Mouse (Mus musculus): ENCODE measurements around the gene Atg9a.

Gene Atg9a

GRCm38 (mm10) chr1:75215785-75216184, 23.8 kb upstream of the Atg9a start:
- DNase-seq (ENCODE audit: low spot score in 2 of 2): no peak

GRCm38 (mm10) chr1:75214886-75215285, 22.9 kb upstream of the Atg9a start:
- DNase-seq (ENCODE audit: low spot score in 2 of 2): no peak

GRCm38 (mm10) chr1:75214442-75214841, 22.4 kb upstream of the Atg9a start:
- DNase-seq (ENCODE audit: low spot score in 2 of 2): no peak

DNA sequence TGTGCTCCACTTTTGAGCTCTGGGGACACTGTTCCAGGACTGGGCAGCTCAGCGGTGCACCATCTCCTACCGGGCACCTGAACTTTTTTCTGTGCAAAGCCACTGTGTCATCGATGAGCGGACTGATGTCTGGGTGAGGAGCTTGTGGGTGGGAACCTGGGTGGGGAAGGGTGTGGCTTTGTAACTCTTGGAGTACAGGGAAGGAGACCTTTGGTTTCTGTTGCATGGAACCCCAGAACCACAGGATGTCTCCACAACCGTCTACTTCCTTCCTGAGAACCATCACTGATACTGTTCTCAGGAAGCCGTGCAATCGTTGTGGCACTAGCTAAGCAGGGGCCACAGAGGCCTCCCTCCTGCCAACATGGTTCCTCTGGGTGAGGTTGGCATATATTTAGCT, 21.1 kb upstream of the Atg9a start:
- DNase-seq (ENCODE audit: low spot score in 2 of 2): no peak

DNA sequence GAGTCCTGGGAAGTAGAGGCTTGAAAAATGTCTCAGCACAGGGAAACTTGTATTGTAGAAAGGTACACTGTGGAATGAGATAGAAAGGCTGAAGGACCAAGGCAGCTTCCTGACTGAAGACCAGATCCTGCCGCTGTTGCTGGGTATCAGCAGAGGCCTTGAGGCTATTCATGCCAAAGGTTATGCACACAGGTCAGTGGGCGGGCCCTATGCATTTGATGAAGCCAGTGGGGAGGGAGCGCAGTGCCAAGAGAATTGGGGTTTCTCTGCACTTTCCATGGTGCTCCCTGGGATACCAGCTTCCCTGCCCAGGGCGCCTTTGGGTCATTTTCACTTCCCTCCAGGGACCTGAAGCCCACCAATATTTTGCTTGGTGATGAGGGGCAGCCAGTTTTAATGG, 20.5 kb upstream of the Atg9a start:
- DNase-seq (ENCODE audit: low spot score in 2 of 2): no peak

DNA sequence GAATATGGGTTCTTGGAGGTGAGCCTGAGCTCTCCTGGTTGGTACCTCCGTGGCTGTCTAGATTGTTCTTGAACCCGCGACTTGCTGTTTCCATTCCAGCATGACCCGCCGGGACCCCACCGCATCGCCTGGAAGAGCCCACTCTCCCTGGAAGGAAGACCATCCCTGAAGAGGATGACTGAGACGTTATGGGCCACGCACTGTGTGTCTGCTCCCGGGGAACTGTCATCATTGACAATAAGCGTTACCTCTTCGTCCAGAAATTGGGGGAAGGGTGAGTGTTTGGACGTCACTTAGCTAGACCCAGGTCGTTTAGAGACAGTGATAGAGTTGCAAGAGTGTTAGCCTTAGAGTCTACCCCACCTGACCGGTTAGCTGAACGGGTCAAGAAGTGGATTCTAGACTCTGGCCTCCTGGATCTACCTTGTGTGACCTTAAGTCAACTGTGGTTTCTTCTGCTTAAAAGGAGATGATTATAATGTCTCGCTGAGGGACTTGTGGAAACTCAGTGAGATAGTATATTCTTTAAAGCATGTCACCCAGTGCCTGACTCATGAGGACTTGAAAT, 19.2 kb upstream of the Atg9a start:
- no peak for DNase-seq (ENCODE audit: low spot score in 2 of 2)

DNA sequence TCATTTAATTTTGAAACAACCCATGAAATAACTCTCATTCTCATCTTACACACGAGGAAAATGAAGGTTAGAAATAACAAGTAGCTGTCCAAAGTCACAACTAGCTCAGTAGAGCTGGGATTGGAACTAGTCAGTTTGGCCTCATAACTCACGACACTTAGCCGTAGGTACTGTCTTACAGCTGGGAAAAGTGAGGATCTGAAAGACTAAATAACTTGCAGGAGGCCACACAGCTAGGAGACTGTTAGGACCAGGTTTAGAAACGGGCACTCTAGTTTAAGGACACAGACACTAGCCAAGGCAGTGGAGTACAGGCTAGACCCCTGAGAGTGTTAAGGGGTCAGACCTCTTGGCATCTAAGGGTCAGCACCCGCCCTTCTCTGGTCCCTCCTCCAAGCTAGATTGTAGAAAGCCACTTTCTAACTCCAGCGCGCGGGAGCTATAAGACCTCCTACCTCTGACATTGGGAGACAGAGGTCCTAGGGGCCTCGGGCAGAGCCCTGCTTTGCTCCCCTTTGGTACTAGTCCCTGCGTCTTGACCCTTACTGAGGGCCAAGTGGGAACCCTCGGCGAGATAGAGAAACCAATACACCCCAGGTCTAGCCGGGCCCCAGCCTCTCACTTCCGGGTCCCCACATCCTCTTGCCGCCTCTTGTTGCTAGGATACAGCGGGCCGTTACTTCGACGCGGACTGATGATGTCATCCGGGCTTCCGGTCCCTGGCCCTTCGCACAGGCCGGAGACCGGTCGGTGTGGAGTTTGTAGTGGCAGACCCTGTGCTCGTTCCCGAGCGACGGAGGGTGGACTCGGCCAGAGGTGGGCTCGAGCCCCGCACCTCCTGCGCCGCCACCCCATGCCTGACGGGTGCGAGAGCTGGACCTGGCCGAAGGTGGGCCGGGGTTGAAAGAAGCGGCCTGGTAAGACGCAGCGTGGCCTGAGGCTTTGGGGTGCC, 18.4 kb upstream of the Atg9a start, which contains the start of the genes Glb1l and Stk16:
Gene Glb1l, minus strand, starts transcription at position 678 of the 952 bp plus-strand sequence.
Gene Stk16, plus strand, starts transcription at position 703 of the 952 bp plus-strand sequence.
- DNase-seq (ENCODE audit: low spot score in 2 of 2): peak; percentile 93 to 95

GRCm38 (mm10) chr1:75208967-75209678, 17.1 kb upstream of the Atg9a start:
- no peak for DNase-seq (ENCODE audit: low spot score in 2 of 2)

- DNase-seq (ENCODE audit: low spot score in 2 of 2): no peak
Measured at GRCm38 (mm10) chr1:75201236-75201635, 9.2 kb upstream of the Atg9a start.

DNA sequence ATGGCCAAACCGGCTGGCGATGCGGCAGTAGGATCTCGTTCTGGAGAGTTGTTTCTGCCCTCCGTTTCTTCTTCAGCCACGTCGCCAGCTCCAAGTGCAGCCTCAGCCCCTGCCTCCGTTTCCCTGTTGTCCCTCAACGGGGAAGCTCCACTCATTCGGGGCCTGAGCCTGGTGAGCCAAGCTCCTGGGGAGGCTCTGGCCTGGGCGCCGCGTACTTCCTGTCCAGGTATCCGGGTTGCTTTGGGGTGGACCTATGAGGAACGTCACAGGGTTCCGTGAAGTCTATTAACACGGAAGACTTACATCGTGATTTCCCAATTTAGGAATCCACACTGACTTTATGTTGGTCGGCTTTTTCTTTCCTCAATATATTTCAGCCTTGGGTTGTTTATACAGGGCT, 456 bp upstream of the Atg9a start:
- DNase-seq (ENCODE audit: low spot score in 2 of 2): no peak

DNA sequence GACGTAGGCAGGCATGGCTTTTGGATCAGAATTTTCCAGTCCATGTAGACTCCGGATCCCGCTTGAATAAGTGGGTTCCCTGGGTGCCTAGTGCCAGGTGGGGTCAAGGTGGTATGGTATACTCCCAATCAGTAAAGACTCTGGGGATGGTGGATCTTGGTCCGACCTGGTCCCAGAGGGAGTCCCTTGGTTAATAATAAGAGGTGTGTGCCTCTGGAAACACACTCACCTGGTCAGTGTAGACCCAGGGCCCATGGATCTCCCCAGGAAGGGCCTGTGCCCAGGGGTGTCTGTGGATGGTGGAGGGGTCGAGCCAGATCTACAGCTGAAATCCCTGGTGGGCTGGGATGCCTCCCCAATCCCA, 756 bp downstream of the Atg9a start:
- DNase-seq (ENCODE audit: low spot score in 2 of 2): no peak

DNA sequence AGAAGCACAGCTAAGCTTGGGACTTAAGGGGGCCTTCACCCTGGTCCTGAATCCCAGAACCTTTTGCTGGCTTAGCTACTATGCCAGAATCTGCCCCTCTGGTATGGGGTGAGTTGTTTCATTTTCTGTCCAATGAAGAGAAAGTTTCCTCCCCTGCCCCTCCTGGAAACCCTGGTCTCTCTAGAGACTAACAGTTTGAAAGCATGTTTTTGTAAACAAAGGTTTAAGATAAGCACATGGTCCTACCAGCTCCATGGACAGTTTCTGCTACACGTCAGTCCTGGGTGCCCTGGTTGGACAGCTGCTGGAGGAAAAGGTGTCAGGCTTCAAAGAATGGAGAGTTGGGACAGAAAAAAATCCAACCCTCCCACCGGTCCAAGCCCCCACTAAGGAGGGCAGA, 1.4 kb downstream of the Atg9a start:
- DNase-seq (ENCODE audit: low spot score in 2 of 2): no peak

DNA sequence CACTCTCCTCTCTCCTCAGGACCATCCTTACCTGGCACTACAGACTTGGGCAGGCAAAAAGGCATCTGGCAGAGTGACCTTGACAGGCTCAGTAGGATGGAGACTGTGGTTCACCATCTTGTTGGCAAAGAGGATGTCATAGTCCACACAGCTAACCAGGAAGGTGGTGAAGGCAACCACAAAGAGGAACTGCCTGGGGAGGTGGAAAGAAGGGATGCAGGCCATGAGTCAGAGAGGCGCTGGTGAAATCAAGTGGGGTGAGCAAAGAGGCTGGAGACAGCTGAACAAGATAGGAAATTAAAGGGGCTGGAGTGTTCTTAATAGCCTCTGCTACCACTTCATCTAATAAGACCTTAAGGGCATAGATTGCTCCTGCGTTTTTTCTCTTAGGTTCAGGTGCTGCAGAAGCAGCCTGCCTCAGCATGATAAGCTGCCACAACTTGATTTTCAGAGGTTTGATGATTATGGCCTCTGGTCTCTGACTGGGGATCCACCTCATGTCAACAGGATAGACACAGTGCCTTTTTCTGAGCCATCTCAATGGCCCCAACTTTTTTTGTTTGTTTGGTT, 4.0 kb downstream of the Atg9a start:
- no peak for DNase-seq (ENCODE audit: low spot score in 2 of 2)

DNA sequence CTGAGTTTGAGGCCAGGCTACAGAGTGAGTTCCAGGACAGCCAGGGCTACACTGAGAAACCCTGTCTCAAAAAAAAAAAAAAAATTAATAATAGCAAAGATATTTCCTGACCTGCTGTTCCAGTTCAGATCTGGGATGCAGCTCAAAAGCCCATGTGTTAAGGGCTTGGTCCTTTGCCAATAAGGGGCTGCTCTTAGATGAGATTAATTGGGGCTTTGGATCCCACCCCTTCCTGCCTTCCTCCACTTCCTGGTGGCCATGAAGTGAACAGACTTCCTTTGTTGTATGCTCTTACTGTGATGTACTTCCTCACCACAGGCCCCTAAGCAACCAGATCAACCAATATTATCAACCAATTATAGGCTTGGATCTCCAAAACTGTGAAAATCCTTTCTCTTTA, 4.9 kb downstream of the Atg9a start:
- no peak for DNase-seq (ENCODE audit: low spot score in 2 of 2)

DNA sequence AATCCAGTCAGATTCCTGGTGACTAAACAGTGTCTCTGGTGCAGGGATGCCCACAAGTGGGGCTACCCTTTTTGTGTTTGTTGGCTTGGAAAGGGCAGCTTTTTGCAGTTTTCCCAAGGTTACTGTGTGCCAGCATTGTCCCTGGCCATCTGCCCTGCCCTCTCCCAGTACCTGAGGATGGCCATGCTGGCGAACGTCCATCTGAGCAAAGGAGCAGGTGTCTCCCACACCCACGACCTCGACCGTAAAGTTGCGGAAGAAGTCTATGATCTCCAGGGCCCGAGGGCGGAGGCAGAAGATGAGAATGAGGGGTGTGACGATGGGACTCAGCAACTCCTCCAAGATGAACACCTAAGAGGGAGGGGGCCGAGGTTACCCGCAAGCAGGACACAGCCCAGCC, 6.5 kb downstream of the Atg9a start:
- no peak for DNase-seq (ENCODE audit: low spot score in 2 of 2)

GRCm38 (mm10) chr1:75182160-75182559, 9.8 kb downstream of the Atg9a start:
- no peak for DNase-seq (ENCODE audit: low spot score in 2 of 2)

DNA sequence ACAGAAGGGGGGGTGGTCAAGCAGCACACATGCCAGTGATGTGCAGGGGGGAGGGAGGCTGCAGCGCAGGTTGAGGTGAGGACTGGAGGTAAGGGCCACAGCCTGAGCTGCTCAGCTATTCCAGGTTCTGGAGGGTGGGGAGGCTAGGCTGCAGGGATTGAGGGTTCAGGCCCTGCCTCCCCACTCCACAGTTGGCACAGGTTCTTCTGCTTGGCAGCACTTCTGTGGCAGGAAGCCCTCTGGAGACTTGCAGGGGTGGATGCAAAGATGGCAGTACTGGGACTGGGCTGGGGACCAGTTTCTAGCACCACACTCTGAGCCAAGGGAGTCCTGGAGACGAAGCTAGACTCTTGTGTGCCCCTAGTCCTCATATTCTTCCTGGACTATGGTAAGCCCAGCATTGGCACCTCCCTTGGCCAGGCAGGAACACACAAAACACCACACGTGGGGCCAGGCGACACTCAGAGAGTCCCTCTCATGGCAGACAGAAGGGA, 10.6 kb downstream of the Atg9a start:
- no peak for DNase-seq (ENCODE audit: low spot score in 2 of 2)

DNA sequence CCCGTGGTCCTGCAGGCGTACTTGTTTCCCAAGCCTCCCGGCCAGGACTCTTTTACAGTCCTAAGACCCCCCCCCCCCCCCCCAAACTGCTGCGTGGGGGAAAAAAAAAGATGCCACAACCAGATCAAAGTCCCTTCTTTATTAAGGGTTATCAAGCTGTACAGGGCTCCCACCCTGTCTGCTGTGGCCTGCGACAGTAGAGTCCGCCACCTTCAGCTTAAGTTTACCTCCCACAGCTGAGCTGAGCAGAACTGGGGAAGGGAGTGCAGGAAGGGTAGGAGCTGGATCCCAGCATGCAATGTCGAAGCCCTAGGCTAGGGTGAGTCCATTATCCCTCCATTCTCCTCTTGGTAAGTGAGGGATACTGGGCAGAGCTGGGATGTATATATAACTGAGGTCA, 11.3 kb downstream of the Atg9a start:
- DNase-seq (ENCODE audit: low spot score in 2 of 2): no peak

DNA sequence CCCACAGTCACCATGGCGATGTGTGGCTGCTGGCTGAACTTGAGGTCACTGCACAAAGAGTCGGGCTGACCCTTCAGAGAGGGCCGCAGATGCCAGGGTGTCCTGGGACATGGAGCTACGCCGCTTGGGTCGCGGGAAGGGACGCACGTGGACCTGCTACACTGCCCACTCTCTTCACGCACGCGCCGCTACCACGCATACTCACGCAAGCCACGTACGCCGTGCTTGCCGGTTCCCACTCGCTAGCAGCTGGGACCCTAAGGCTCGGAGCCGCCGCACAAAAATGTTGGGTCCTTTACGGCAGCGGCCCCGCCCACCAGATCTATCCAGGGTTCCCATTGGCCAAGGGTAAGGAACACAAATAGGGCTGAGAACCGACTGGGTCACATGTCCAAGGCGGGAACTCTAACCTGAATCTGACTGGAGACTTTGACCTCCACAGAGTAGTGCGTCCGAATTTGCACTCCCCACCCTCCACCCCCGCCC, 11.8 kb downstream of the Atg9a start, which contains the start of gene Abcb6:
Gene Abcb6, minus strand, starts transcription at position 288 of the 486 bp plus-strand sequence.
- DNase-seq (ENCODE audit: low spot score in 2 of 2): peak; percentile 68 to 85

DNA sequence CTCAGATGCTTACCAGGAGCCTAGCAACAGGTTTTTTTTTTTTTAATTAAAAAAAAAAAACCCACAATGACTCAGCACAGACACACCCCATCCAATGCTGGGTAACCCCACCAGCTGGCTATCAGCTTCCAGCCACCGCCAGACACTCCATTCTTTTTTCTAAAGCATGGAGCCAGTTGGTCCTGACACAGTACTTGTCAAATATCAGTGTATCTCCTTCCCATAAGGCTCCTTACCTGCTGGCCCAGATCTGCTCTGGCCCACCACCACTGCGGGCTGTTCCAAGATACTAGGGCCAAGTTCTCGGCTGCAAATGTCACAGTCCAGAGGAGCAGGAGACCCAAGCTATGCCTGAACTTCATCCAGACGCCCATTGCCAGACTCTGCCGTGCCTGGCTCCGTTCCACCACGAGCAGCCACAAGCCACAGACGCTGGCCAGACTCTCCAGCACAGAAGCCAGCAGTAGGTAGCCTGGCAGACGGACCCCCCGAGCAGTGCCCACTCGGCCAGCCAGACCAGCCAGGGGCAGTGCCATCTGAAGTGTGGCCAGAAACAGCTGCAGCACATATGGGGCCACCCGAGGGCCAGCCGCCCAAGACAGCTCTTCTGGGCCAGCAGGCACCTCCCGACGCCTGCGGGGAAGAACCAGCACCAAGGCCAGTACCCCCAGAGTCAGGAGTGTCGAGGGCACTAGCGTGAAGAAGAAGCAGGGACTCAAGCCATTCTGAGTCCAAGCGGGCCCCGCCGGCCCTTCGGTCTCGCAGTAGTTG, 12.5 kb downstream of the Atg9a start:
- DNase-seq (ENCODE audit: low spot score in 2 of 2): peak; percentile 42 to 86
